Mouse (Mus musculus): ENCODE results near the gene Brd3.
A peak's percentile ranks its signal among the peaks of the same experiment; 100 is the strongest.

GRCm38 (mm10) chr2:27441767-27442707 is 65.4 kb downstream of the Brd3 start, which contains the start of gene Brd3os:
- TF ChIP-seq CTCF (IDR thresholded peaks at IDR 0.05; ENCODE audit: insufficient read depth, low read depth, low read length) (no peak), POLR2A (IDR thresholded peaks at IDR 0.05; ENCODE audit: insufficient read depth, low read depth, low read length) (peak; percentile 40; the same call in 1 of the 2 replicates)

Data from olfactory bulb, adult 2 months (tissue).